Mouse (Mus musculus) forebrain, embryonic 13.5 days (tissue): ENCODE results near the gene Fuca1. TPM values are rescaled to one million over a fixed set of nuclear protein-coding genes. Genes with fewer than 3 reads are reported as not detected.
A peak's percentile ranks its signal among the peaks of the same experiment; 100 is the strongest.
"Not testable (repeated sequence)": the region's sequence is repeated elsewhere in the genome, so short reads cannot be mapped to it uniquely, and the experiment has no call there.

Experiments
- ATAC-seq: fragments of 200-750 bp; cut with Nextera tagmentation; 2 replicates; pipeline ENCODE4 v1.8.0; 2017
- H3K27ac ChIP-seq: fragments of 300-500 bp; sonication (generic); 2 replicates; pipeline ENCODE4 v1.5.1; 2015; ENCODE audit warnings: inconsistent platforms, mild to moderate bottlenecking, moderate library complexity
- H3K27me3 ChIP-seq: fragments of 300-500 bp; sonication (generic); 2 replicates; pipeline ENCODE4 v1.6.1; 2015; ENCODE audit warnings: mild to moderate bottlenecking, inconsistent platforms
- H3K36me3 ChIP-seq: fragments of 300-500 bp; sonication (generic); 2 replicates; pipeline ENCODE4 v1.6.1; 2015; ENCODE audit warnings: mild to moderate bottlenecking, inconsistent platforms; ENCODE audit not compliant: poor library complexity, severe bottlenecking
- H3K4me1 ChIP-seq: fragments of 300-500 bp; sonication (generic); 2 replicates; pipeline ENCODE4 v1.6.1; 2015; ENCODE audit warnings: inconsistent platforms
- H3K4me2 ChIP-seq: fragments of 300-500 bp; sonication (generic); 2 replicates; pipeline ENCODE4 v1.6.1; 2015; ENCODE audit warnings: inconsistent platforms, mild to moderate bottlenecking, moderate library complexity
- H3K4me3 ChIP-seq: fragments of 300-500 bp; sonication (generic); 2 replicates; pipeline ENCODE4 v1.5.1; 2015; ENCODE audit warnings: mild to moderate bottlenecking, inconsistent platforms
- H3K9ac ChIP-seq: fragments of 300-500 bp; sonication (generic); 2 replicates; pipeline ENCODE4 v1.6.1; 2015; ENCODE audit warnings: mild to moderate bottlenecking, inconsistent platforms
- H3K9me3 ChIP-seq: fragments of 300-500 bp; sonication (generic); replicated peaks from 2 replicates; pipeline ENCODE4 v1.6.1; 2016; ENCODE audit warnings: inconsistent platforms
- WGBS: fragments of 180-500 bp; shearing (Covaris S2); methylation state at CpG from one replicate; pipeline ENCODE4 v1.1.7; 2015; 5-methylcytosine and 5-hydroxymethylcytosine counted together
- polyA plus RNA-seq: library from polyadenylated mRNA; unstranded; fragments of >200 nt; fragmentation: Nextera tagmentation; extraction: Ambion mirVana; gene quantifications from 2 replicates; pipeline ENCODE4 v1.2.1, GENCODE M21; 2015

Gene Fuca1
- polyA plus RNA-seq, 1 experiment from 2014 or later = 41.7 TPM

DNA sequence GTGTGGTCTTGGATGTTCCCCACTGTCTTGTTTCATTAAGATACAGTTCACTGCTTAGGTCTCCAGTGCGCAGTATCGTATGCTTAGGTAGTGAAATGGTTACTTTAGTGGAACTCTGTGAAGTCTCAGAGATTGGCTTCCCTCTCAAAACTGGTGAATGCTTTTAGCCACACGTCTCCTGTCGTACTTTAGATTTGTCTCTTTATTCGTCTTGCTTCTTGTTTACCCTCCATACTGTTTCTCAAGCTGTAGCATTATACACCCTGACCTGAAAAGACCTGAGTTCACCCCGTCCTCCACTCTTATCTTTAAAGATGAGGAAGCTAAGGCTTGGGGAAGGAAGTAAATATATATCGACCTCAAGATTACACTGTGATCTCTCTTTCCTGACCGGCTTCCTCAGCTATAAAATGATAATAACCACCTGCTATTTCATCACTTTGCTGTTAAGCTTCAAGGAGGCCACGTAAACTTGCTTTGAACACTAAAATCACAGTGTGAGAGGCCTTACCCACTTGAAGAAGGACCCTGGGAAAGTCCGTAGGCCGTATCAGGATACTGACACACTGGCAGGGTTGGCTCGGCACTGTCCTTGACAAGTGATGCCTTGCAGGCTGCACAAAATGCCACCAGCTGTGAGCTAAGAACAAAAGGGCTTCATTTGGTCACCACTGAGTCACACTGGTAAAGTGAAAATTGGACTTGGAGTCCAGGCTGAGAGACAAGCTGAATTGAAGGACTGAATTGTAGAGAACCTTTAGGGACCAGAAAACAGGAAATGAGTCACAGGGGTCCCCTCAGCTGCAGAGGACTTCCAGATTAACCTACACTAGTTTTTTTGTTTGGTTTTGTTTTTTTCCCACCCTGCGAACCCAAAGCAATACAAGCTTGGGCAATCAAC, 52.6 kb downstream of the Fuca1 start:
- 76% methylated on average over 13 of the region's 13 CpGs for WGBS

DNA sequence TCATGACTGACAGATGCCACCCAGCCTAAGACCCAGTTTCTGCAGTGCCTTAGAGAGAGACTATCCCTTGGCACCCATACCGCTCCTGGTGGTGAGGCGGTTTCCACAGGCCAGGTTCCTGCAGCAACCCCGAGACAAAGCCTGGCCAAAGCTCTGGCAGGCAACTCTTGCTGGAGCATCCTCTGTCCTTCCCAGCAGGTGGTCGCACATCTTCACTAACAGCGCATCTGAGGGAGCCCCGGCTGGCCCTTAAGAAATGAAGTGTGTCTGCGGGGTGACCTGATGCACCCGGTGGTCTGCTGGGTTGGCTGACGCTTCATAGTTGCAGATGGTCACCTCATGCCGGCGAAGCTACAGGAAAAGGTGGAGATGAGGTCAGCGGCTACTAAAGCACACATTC, 55.6 kb downstream of the Fuca1 start:
- H3K4me3 ChIP-seq = no peak overlapping the region
- H3K4me2 ChIP-seq = no peak overlapping the region
- H3K9me3 ChIP-seq = no peaks in the 10 kb centered on the region
- ATAC-seq = no peak
- no peaks in the 10 kb centered on the region for H3K27me3 ChIP-seq
- no peak overlapping the region for H3K9ac ChIP-seq
- peaks cover 50% of the 10 kb centered on the region for H3K36me3 ChIP-seq
- peaks cover 9% of the 10 kb centered on the region for H3K4me1 ChIP-seq
- WGBS = 95% methylated on average over 12 of the region's 12 CpGs
- H3K27ac ChIP-seq = no peak overlapping the region

More for the DNA sequence above, 52.6 kb downstream of the Fuca1 start:
- Histone ChIP-seq H3K4me1 (peaks cover 15% of the 10 kb centered on the region), H3K4me2 (peak overlapping the region; percentile 99), H3K27me3 (no peaks in the 10 kb centered on the region), H3K4me3 (peak overlapping the region; percentile 100), H3K9ac (peak overlapping the region; percentile 96; the same call in 1 of the 2 replicates), H3K27ac (no peak overlapping the region; the same call in 1 of the 2 replicates), H3K36me3 (peaks cover 61% of the 10 kb centered on the region), H3K9me3 (no peaks in the 10 kb centered on the region)
- ATAC-seq = no peak

DNA sequence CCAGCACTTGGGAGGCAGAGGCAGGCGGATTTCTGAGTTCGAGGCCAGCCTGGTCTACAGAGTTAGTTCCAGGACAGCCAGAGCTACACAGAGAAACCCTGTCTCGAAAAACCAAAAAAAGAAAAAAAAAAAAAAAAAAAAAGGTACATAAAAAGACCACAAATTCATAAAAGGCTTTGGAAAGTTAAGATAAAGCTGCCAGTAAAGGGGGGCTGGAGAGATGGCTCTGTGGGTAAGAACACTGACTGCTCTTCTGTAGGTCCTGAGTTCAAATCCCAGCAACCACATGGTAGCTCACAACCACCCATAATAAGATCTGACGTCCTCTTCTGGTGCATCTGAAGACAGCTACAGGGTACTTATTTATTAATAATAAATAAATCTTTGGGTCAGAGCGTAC, 59.7 kb downstream of the Fuca1 start:
- H3K36me3 ChIP-seq = peaks cover 75% of the 10 kb centered on the region
- not testable (repeated sequence) for H3K27me3 ChIP-seq, ATAC-seq, H3K4me2 ChIP-seq, H3K4me3 ChIP-seq, H3K9ac ChIP-seq, H3K27ac ChIP-seq, H3K4me1 ChIP-seq, H3K9me3 ChIP-seq
- 96% methylated on average over 5 of the region's 5 CpGs for WGBS

DNA sequence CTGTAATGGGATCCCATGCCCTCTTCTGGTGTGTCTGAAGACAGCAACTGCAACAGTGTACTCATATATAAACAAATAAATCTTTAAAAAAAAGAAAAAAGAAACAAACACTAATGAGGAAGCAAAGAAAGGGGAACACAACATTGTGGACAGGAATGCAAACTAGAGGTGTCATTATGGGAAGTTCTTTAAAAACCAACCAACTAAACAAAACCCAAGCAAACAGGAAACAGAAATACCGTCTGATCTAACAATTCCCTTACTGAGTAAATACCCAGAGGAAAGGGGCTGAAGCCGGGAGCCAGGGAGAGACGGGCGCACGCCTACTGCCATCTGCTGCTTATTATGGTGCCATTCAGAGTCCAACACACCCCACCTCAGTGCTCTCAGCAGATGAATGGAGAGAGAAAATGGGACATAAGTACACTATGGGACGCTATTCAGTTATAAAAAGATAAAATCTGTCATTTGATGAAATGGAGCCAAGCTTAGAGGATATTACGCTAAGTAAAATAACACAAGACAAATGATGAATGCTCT, 61.1 kb downstream of the Fuca1 start:
- Histone ChIP-seq H3K36me3 (peaks cover 62% of the 10 kb centered on the region), H3K9ac (no peak overlapping the region), H3K4me3 (no peak overlapping the region), H3K27me3 (no peaks in the 10 kb centered on the region), H3K4me2 (no peak overlapping the region), H3K4me1 (peaks cover 15% of the 10 kb centered on the region), H3K27ac (0 out of 2 replicates have a peak overlapping the region, but pooled peaks have one; percentile 11), H3K9me3 (no peaks in the 10 kb centered on the region)
- WGBS = 77% methylated on average over 7 of the region's 7 CpGs
- no peak for ATAC-seq

DNA sequence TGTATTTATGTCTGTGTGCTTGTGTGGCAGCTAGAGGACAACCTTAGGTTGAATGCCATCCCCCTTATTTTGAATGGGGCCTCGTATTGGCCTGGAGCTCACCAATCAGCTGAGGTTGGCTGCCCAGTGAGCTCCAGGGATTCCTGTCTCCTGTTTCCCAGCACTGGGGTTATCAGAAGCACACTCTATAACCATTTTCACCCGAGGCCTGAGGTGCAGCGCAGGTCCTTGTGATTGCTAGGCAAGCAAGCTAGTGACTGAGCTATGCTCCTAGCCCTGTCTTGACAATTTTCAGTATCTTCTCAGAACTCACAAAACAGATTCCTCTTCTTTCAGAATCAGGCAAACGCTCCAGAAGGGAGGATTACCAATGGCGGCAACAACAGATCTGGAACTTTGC, 64.0 kb downstream of the Fuca1 start:
- H3K27ac ChIP-seq = no peak overlapping the region
- H3K4me1 ChIP-seq = peaks cover 20% of the 10 kb centered on the region
- no peak for ATAC-seq
- no peak overlapping the region for H3K9ac ChIP-seq
- H3K4me2 ChIP-seq = no peak overlapping the region
- H3K9me3 ChIP-seq = no peaks in the 10 kb centered on the region
- H3K36me3 ChIP-seq = peaks cover 42% of the 10 kb centered on the region
- no peak overlapping the region for H3K4me3 ChIP-seq
- 91% methylated on average over 5 of the region's 5 CpGs for WGBS
- H3K27me3 ChIP-seq = no peaks in the 10 kb centered on the region

DNA sequence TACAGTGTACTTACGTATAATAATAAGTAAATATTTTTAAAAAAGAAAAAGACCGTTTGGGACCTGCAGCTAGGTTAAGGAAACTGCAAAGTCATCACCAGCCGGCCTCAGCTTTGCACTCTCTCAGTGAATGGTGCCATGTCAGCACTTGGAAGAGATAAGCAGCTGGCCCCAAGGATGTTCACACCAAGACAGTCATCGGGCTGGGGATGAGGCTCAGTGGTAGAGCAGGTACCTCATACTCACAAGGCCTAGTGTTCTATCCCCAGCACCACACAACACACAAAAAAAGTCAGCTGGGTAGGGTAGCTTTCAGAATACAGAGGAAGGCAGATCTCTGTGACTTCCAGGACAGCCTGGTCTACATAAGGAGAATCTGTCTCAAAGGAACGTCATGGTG, 64.7 kb downstream of the Fuca1 start:
- H3K9ac ChIP-seq = no peak overlapping the region
- peaks cover 42% of the 10 kb centered on the region for H3K36me3 ChIP-seq
- H3K4me1 ChIP-seq = peaks cover 20% of the 10 kb centered on the region
- H3K27me3 ChIP-seq = no peaks in the 10 kb centered on the region
- no peak overlapping the region for H3K27ac ChIP-seq
- ATAC-seq = no peak
- H3K4me2 ChIP-seq = no peak overlapping the region; the same call in 1 of the 2 replicates
- no peaks in the 10 kb centered on the region for H3K9me3 ChIP-seq
- no peak overlapping the region for H3K4me3 ChIP-seq
- WGBS = 90% methylated on average over 5 of the region's 5 CpGs

DNA sequence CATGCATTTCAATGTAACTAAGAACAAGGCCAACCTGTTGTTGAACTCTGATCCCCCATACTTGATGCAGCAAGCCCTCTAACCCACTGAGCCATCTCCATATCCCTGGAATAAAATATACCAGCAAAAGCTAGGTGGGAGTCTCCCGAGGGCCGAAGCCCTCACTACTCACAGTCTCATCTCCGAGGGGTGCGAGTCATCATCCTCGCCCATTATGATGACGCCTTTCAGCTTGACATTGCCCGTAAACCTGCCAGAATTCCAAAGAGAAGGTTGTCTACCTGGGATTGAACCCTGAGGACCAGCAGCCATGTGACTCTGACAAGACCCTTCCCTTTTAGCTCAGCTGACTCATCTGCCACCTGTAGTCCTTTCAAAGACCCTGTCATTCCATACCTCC, 65.2 kb downstream of the Fuca1 start:
- H3K27me3 ChIP-seq = no peaks in the 10 kb centered on the region
- H3K4me1 ChIP-seq = peaks cover 20% of the 10 kb centered on the region
- H3K27ac ChIP-seq = no peak overlapping the region
- H3K4me2 ChIP-seq = peak overlapping the region; percentile 94
- H3K4me3 ChIP-seq = peak overlapping the region; percentile 92
- H3K36me3 ChIP-seq = peaks cover 40% of the 10 kb centered on the region
- no peaks in the 10 kb centered on the region for H3K9me3 ChIP-seq
- H3K9ac ChIP-seq = peak overlapping the region; percentile 96; the same call in 1 of the 2 replicates
- no peak for ATAC-seq
- 95% methylated on average over 7 of the region's 7 CpGs for WGBS

DNA sequence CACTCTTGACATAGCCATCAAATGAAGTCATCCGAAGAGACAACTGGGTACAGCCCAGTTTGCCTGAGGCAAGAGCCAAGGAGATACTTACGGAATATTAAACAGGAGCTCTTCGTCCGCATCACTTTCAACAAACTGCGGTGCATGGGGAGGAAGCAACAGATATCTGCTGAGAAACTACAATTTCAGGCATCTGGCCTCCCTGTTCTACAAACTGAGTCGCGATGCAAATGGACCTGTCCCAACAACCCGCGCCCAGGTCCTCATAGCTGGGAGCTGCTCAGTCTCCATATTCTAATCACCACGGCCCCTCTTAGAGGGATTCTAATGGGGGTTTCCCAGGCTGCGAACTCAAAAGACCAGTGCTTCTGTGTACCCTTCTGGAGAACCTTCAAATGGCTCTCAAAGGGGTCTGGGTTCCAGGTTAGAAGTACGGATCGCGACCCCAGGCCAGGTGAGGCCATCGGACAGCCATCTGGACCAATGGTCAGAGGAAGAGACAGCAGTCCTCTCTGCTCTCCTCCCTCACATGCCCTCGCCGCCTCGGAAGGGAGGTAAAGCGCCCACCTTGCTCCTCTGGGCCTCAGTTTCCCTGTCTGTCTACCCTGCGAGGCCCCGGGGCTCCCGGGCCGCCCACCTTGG, 65.9 kb downstream of the Fuca1 start:
- 6% methylated on average over 23 of the region's 23 CpGs for WGBS
- ATAC-seq = no peak

DNA sequence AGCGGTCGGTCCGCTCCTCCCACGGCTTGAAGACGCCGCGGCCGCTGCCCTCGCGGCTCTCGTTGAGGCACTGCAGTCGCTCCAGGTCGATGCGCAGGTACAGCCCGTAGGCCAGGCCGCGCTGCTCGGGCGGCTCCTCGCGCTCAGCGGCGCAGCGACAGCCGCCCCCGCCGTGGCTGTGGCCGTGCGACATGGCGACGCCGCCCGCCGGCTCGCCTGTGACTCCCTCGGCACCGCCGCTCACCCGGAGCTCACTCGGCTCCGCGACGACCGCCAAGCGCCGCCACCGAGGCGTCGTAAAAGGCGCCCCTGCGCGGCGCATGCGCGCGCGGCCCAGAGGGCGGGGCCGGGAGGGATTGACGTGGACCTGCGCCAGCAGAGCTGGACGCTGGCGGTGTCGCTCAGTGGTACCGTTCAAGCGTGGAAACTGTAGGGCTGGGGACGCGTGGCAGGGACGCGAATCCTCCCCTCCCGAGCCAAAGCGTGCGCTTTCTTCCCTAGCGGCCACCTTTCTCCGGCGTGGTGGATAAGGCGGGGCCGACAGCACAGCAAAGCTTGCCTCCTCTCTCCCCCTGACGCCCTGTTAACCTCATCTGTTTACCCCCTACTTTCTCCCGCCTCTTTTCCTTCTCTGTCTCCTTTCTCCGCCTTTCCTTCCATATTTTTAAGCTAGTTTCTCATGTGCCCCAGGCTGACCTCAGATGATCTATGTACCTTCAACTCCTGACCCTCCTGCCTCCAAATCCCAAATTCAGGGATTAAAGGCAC, 66.6 kb downstream of the Fuca1 start, which contains the start of gene Pithd1:
Gene Pithd1 (minus strand): TSS at position 322 of the 768 bp plus-strand sequence.
- 0% methylated on average over 53 of the region's 81 CpGs for WGBS
- peak; percentile 92 for ATAC-seq
- Histone ChIP-seq H3K4me3 (peak within 1 kb of the TSS; percentile 92), H3K27ac (peak within 1 kb of the TSS; percentile 67), H3K4me2 (peak within 1 kb of the TSS; percentile 94), H3K9me3 (no peaks in the 10 kb centered on the region), H3K27me3 (no peaks in the 10 kb centered on the region), H3K36me3 (peaks cover 31% of the 10 kb centered on the region), H3K4me1 (peaks cover 20% of the 10 kb centered on the region), H3K9ac (peak within 1 kb of the TSS; percentile 96)

More for the DNA sequence above, 65.9 kb downstream of the Fuca1 start:
- Histone ChIP-seq H3K4me1 (peaks cover 20% of the 10 kb centered on the region), H3K36me3 (peaks cover 37% of the 10 kb centered on the region), H3K9me3 (no peaks in the 10 kb centered on the region), H3K27ac (peak overlapping the region; percentile 67), H3K4me3 (peak overlapping the region; percentile 92), H3K4me2 (peak overlapping the region; percentile 94), H3K27me3 (no peaks in the 10 kb centered on the region), H3K9ac (peak overlapping the region; percentile 96)

DNA sequence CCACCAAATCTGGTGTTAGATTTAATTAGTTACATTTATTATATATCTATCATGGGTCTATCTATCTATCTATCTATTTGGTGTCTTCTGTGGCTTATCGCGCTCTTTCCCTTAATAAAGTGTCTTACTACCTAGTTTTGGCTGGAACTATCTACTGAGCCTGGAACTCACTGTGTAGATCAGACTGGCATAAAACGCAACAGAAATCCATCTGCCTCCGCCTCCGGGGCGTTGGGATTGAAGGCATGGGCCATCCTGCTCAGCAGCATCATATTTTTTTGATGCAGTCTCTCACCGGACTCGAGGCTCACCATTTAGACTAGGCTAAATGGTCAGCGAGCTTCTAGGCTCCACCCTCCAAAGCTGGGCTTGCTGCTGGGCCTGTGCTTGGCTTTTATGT, 67.2 kb downstream of the Fuca1 start:
- WGBS = 73% methylated on average over 9 of the region's 9 CpGs
- peak overlapping the region; percentile 94 for H3K4me2 ChIP-seq
- H3K4me3 ChIP-seq = peak overlapping the region; percentile 92
- no peaks in the 10 kb centered on the region for H3K27me3 ChIP-seq
- peak overlapping the region; percentile 96 for H3K9ac ChIP-seq
- ATAC-seq = no peak
- peaks cover 25% of the 10 kb centered on the region for H3K36me3 ChIP-seq
- H3K9me3 ChIP-seq = no peaks in the 10 kb centered on the region
- H3K27ac ChIP-seq = no peak overlapping the region
- H3K4me1 ChIP-seq = peaks cover 20% of the 10 kb centered on the region
